Mouse (Mus musculus) heart, postnatal 0 days (tissue): Measurements from ENCODE around the gene Impg2. TPM values are rescaled to one million over a fixed set of nuclear protein-coding genes. Genes with fewer than 3 reads are reported as not detected.

ENCODE experiments used
- ATAC-seq: fragments of 200-750 bp; cut with Nextera tagmentation; 2 replicates; pipeline ENCODE4 v1.8.0; 2017; ENCODE audit warnings: low read depth, moderate number of reproducible peaks, moderate library complexity; ENCODE audit not compliant: insufficient read depth
- DNase-seq: peaks from one replicate; pipeline ENCODE4 v3.0.0-alpha.2; 2016; ENCODE audit warnings: low spot score
- H3K27ac ChIP-seq: fragments of 300-500 bp; sonication (generic); 2 replicates; pipeline ENCODE4 v1.5.1; 2014; ENCODE audit warnings: low read depth, mild to moderate bottlenecking
- H3K27me3 ChIP-seq: fragments of 300-500 bp; sonication (generic); 2 replicates; pipeline ENCODE4 v1.6.1; 2014; ENCODE audit warnings: low read length, mixed read lengths; ENCODE audit not compliant: control insufficient read depth, insufficient read depth
- H3K36me3 ChIP-seq: fragments of 300-500 bp; sonication (generic); replicated peaks from 2 replicates; pipeline ENCODE4 v1.6.1; 2014; ENCODE audit warnings: low read length, mixed read lengths; ENCODE audit not compliant: control insufficient read depth, insufficient read depth
- H3K4me1 ChIP-seq: fragments of 300-500 bp; sonication (generic); 2 replicates; pipeline ENCODE4 v1.6.1; 2014; ENCODE audit warnings: antibody characterized with exemption; ENCODE audit not compliant: control insufficient read depth, insufficient read depth
- H3K4me2 ChIP-seq: fragments of 300-500 bp; sonication (generic); 2 replicates; pipeline ENCODE4 v1.6.1; 2014; ENCODE audit warnings: low read depth, mild to moderate bottlenecking, low read length, moderate library complexity
- H3K4me3 ChIP-seq: fragments of 300-500 bp; sonication (generic); 2 replicates; pipeline ENCODE4 v1.5.1; 2014; ENCODE audit warnings: low read depth, low read length
- H3K9ac ChIP-seq: fragments of 300-500 bp; sonication (generic); replicated peaks from 2 replicates; pipeline ENCODE4 v1.6.1; 2014; ENCODE audit warnings: low read depth, low read length, mixed read lengths
- H3K9me3 ChIP-seq: fragments of 300-500 bp; sonication (generic); replicated peaks from 2 replicates; pipeline ENCODE4 v1.6.1; 2016; ENCODE audit warnings: low read length; ENCODE audit not compliant: control insufficient read depth
- CTCF ChIP-seq: IDR thresholded peaks from 2 replicates; pipeline ENCODE4 v1.5.1; 2016; ENCODE audit warnings: antibody characterized with exemption, control low read depth, low read depth
- EP300 ChIP-seq: IDR thresholded peaks from 2 replicates; pipeline ENCODE4 v1.6.1; 2016; ENCODE audit warnings: antibody characterized with exemption, low read depth
- WGBS: fragments of 180-500 bp; shearing (Covaris S2); extraction: QIAGEN DNeasy Blood & Tissue Kit; methylation state at CpG from one replicate; pipeline ENCODE4 v1.1.7; 2014; 5-methylcytosine and 5-hydroxymethylcytosine counted together
- polyA plus RNA-seq: library from polyadenylated mRNA; unstranded; fragments of >200 nt; fragmentation: Nextera tagmentation; extraction: Ambion mirVana; gene quantifications from 2 replicates; pipeline ENCODE4 v1.2.1, GENCODE M21; 2015
- total RNA-seq: library from RNA; depleted of rRNA; stranded (reverse); fragments of >200 nt; gene quantifications from 2 replicates; pipeline ENCODE4 v1.2.3, GENCODE M21; 2014; ENCODE audit warnings: low replicate concordance; rRNA removed

The Impg2 gene
- total RNA-seq, result 0.65 TPM in 1 of 2 replicates, not detected in the other
- 0.05 TPM in 2 replicates for polyA plus RNA-seq

DNA sequence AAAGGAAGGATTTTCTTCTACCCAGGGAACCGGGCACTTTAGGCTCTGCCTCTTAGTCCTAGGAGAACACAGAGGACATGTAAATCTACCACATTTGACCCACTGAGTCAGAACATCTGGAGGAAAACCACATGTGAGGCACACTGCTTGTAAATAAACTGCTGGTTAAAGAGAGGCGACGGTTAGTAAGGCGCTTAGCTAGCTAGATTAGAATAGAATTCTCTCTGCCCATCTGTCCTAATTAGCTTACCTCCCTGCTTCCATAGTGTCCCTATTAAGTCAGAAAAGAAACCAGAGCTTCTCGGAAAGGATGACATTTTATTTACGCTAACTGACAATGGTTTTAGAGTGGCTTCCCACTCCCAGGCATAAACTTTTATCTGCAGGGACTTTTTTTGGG, at the start of gene Impg2:
Gene Impg2, plus strand, starts transcription at position 263 of the 400 bp plus-strand sequence.
- H3K4me1 ChIP-seq, result no peaks in the 10 kb centered on the region
- TF ChIP-seq EP300 (no peak), CTCF (no peak)
- WGBS, result 64% methylated on average over 6 of the region's 6 CpGs
- no peaks in the 10 kb centered on the region for H3K9me3 ChIP-seq
- ATAC-seq (no peak), DNase-seq (no peak)
- no peak within 1 kb of the TSS for H3K27ac ChIP-seq
- no peak within 1 kb of the TSS for H3K4me3 ChIP-seq
- no peaks in the 10 kb centered on the region for H3K36me3 ChIP-seq
- no peaks in the 10 kb centered on the region for H3K27me3 ChIP-seq
- no peak within 1 kb of the TSS for H3K9ac ChIP-seq
- no peak within 1 kb of the TSS for H3K4me2 ChIP-seq

DNA sequence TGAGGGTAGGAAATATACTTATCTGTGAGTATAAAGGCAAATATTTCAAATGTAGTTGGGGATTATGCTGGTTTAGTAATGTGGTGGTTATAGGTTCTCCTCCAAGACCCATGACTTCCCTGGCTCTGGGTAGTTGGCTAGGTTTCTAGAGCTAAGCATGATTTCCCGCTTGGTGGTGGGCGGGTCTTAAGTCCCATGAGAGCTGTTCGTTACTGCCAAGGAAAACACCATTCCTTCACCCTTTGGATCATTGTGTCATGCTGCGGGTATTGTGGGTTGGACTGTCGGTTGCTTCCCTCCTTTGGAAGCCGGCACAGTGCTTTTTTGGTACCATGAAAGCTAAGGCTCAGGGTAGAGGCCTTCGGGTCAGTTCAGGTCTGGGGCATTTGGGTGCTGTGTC, 40.6 kb upstream of the Impg2 start:
- Histone ChIP-seq H3K9me3 (no peaks in the 10 kb centered on the region), H3K4me1 (no peaks in the 10 kb centered on the region), H3K4me3 (no peak overlapping the region), H3K9ac (no peak overlapping the region), H3K27me3 (no peaks in the 10 kb centered on the region), H3K27ac (no peak overlapping the region), H3K36me3 (0 out of 2 replicates have a peak, but pooled peaks cover 7% of the 10 kb centered on the region), H3K4me2 (no peak overlapping the region)
- TF ChIP-seq CTCF (no peak), EP300 (no peak)
- ATAC-seq (no peak), DNase-seq (no peak)
- 71% methylated on average over 7 of the region's 7 CpGs for WGBS

DNA sequence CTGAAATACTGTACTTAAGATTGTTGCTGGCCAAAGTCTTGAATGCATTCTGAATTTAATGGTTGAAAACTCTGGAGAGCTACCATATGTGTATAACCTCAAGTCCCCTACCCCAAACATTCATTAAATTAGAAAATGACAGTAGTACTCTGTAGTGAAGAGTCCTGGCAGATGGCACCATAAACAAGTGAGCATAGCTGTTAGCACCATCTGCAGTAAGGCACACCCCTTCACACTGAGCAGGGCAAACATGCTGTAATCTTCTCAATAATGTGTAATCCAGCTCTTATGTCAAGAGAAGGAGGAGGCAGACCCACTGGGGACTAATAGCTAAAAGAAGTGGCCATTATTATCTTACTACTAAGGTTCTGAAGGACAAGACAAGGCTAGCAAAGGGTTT, 33.9 kb upstream of the Impg2 start:
- Histone ChIP-seq H3K27me3 (no peaks in the 10 kb centered on the region), H3K4me1 (no peaks in the 10 kb centered on the region), H3K9ac (no peak overlapping the region), H3K27ac (no peak overlapping the region), H3K36me3 (peaks cover 28% of the 10 kb centered on the region), H3K9me3 (no peaks in the 10 kb centered on the region), H3K4me3 (no peak overlapping the region), H3K4me2 (no peak overlapping the region)
- DNase-seq (no peak), ATAC-seq (no peak)
- TF ChIP-seq EP300 (no peak), CTCF (no peak)

DNA sequence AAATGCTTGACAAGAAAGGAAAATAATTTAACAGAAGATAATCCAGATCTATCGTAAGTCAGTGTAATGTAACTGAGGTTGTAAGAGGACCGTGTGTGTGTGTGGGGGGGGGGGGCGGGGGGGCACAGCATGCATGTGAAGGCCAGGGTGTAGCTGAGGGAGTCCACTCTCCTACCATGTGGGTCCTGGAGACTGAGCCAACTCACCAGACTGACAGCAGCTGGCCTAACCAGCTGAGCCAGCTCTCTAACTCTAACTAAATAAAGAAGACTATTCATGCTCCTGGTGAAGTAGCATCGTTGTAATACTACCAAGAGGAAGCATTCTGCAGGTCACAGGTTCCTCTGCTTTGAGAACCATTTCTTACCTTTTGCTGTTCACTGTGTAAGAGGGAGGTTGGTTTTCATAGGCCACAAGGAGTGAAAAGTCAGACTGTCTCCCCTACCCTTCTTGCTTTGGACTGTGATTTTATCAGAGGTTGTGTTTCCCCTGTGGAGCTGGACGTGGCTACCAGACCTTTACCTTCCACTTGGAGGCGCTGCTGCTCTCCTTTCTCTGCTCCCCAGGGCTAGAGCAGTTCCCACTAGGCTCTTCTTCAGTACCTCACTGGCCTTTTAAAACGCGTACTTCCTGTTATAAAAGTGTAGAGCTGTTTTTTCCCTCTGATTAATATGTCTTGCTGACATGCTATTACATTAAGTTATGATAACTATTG, 28.1 kb upstream of the Impg2 start:
- DNase-seq (no peak), ATAC-seq (no peak)
- TF ChIP-seq CTCF, result no peak; the same call in 1 of the 2 replicates
- no peak for TF ChIP-seq EP300
- Histone ChIP-seq H3K4me2 (no peak overlapping the region), H3K4me1 (no peaks in the 10 kb centered on the region), H3K27ac (no peak overlapping the region), H3K27me3 (no peaks in the 10 kb centered on the region), H3K36me3 (peaks cover 23% of the 10 kb centered on the region), H3K9ac (no peak overlapping the region), H3K4me3 (no peak overlapping the region), H3K9me3 (no peaks in the 10 kb centered on the region)
- WGBS, result 65% methylated on average over 8 of the region's 8 CpGs

DNA sequence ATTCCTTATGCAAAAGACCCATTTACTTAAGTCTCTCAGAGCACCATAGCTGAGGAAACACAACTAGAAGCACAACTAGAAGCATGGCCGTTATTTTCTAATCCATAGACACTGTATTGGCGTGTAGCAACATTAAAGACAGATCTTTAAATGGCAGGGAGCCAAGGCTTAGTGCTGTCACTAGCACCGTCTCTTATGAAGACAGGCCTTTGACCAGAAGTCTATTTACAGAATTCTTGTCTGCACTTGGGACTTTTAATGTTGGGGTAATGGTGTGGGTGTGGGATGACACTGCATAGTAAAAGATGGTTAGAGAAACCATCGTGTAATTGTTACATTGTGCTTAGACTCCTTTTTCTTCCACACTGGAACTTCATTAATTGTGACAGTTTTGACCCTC, 17.2 kb upstream of the Impg2 start:
- no peak for ATAC-seq
- DNase-seq, result no peak
- no peak overlapping the region for H3K4me2 ChIP-seq
- H3K27me3 ChIP-seq, result no peaks in the 10 kb centered on the region
- no peak overlapping the region for H3K27ac ChIP-seq
- no peak overlapping the region for H3K4me3 ChIP-seq
- H3K36me3 ChIP-seq, result peaks cover 34% of the 10 kb centered on the region
- WGBS, result 56% methylated on average over 4 of the region's 4 CpGs
- TF ChIP-seq CTCF (no peak), EP300 (no peak)
- peaks cover 4% of the 10 kb centered on the region; the same call in 1 of the 2 replicates for H3K9me3 ChIP-seq
- no peaks in the 10 kb centered on the region for H3K4me1 ChIP-seq
- H3K9ac ChIP-seq, result no peak overlapping the region

DNA sequence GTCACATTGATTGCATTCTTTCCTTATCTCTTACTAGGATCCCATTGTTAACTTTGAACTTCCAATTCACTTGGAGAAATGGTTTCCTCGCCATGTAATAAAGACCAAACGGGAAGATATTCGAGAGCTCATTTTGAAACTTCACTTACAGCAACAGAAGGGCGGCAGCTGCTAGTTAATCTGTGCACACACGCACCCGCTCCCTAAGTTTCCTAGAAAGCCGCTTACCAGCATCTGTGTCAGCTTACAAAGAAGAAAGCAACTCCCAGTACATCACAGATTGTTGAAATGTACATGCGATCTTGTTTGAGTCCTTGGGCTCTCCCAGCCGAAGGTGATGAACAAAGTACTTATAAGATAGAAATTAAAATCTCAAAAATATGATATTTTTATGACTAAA, 15.9 kb upstream of the Impg2 start:
- Histone ChIP-seq H3K9me3 (peaks cover 4% of the 10 kb centered on the region; the same call in 1 of the 2 replicates), H3K4me1 (no peaks in the 10 kb centered on the region), H3K9ac (no peak overlapping the region), H3K27me3 (no peaks in the 10 kb centered on the region), H3K36me3 (peaks cover 30% of the 10 kb centered on the region), H3K27ac (no peak overlapping the region), H3K4me3 (no peak overlapping the region), H3K4me2 (no peak overlapping the region)
- 86% methylated on average over 9 of the region's 9 CpGs for WGBS
- no peak for DNase-seq
- no peak for TF ChIP-seq CTCF
- no peak for TF ChIP-seq EP300
- ATAC-seq, result no peak
